Mouse (Mus musculus) liver, postnatal 0 days (tissue): Measurements from ENCODE around the gene Copz1. TPM values are rescaled to one million over a fixed set of nuclear protein-coding genes. Genes with fewer than 3 reads are reported as not detected.

ENCODE experiments used
- ATAC-seq: fragments of 200-750 bp; cut with Nextera tagmentation; 2 replicates; pipeline ENCODE4 v1.8.0; 2017; ENCODE audit warnings: mild to moderate bottlenecking, moderate library complexity
- DNase-seq: peaks from one replicate; pipeline ENCODE4 v3.0.0-alpha.2; 2016
- H3K27ac ChIP-seq: fragments of 300-500 bp; sonication (generic); 2 replicates; pipeline ENCODE4 v1.5.1; 2014; ENCODE audit warnings: antibody characterized with exemption, moderate library complexity, mild to moderate bottlenecking, low read depth
- H3K27me3 ChIP-seq: fragments of 300-500 bp; sonication (generic); 2 replicates; pipeline ENCODE4 v1.6.1; 2014; ENCODE audit warnings: low read length, control low read depth, mixed read lengths; ENCODE audit not compliant: insufficient read depth
- H3K36me3 ChIP-seq: fragments of 300-500 bp; sonication (generic); replicated peaks from 2 replicates; pipeline ENCODE4 v1.6.1; 2014; ENCODE audit warnings: mild to moderate bottlenecking, control low read depth, low read length, moderate library complexity, mixed read lengths; ENCODE audit not compliant: insufficient read depth
- H3K4me1 ChIP-seq: fragments of 300-500 bp; sonication (generic); 2 replicates; pipeline ENCODE4 v1.6.1; 2014; ENCODE audit warnings: antibody characterized with exemption, mild to moderate bottlenecking, control low read depth; ENCODE audit not compliant: insufficient read depth
- H3K4me2 ChIP-seq: fragments of 300-500 bp; sonication (generic); 2 replicates; pipeline ENCODE4 v1.6.1; 2014; ENCODE audit warnings: low read depth, mild to moderate bottlenecking, low read length, moderate library complexity, mixed read lengths
- H3K4me3 ChIP-seq: fragments of 300-500 bp; sonication (generic); 2 replicates; pipeline ENCODE4 v1.5.1; 2014; ENCODE audit warnings: low read depth, low read length
- H3K9ac ChIP-seq: fragments of 300-500 bp; sonication (generic); replicated peaks from 2 replicates; pipeline ENCODE4 v1.6.1; 2014; ENCODE audit warnings: mild to moderate bottlenecking, moderate library complexity
- H3K9me3 ChIP-seq: fragments of 300-500 bp; sonication (generic); 2 replicates; pipeline ENCODE4 v1.6.1; 2016; ENCODE audit warnings: mild to moderate bottlenecking, control low read depth, low read length, mixed read lengths
- CTCF ChIP-seq: sonication (generic); IDR thresholded peaks from 2 replicates; pipeline ENCODE4 v1.5.1; 2016; ENCODE audit warnings: antibody characterized with exemption, low read depth
- EP300 ChIP-seq: IDR thresholded peaks from 2 replicates; pipeline ENCODE4 v1.6.1; 2016; ENCODE audit warnings: antibody characterized with exemption, low read depth, mild to moderate bottlenecking
- WGBS: fragments of 180-500 bp; shearing (Covaris S2); extraction: QIAGEN DNeasy Blood & Tissue Kit; methylation state at CpG from one replicate; pipeline ENCODE4 v1.1.7; 2014; ENCODE audit not compliant: insufficient replicate concordance; 5-methylcytosine and 5-hydroxymethylcytosine counted together
- polyA plus RNA-seq: library from polyadenylated mRNA; unstranded; fragments of >200 nt; fragmentation: Nextera tagmentation; extraction: Ambion mirVana; gene quantifications from 2 replicates; pipeline ENCODE4 v1.2.1, GENCODE M21; 2015

The Copz1 gene
- polyA plus RNA-seq, 1 experiment from 2014 or later: 121 TPM

GRCm38 (mm10) chr15:103294649-103295048, 22.1 kb downstream of the Copz1 start:
- H3K4me3 ChIP-seq: no peak overlapping the region
- WGBS: 91% methylated on average over 2 of the region's 2 CpGs
- H3K27ac ChIP-seq: no peak overlapping the region
- DNase-seq: no peak
- no peak overlapping the region for H3K4me2 ChIP-seq
- ATAC-seq: no peak
- H3K36me3 ChIP-seq: peaks cover 76% of the 10 kb centered on the region
- H3K9ac ChIP-seq: no peak overlapping the region
- H3K4me1 ChIP-seq: no peaks in the 10 kb centered on the region
- H3K9me3 ChIP-seq: no peaks in the 10 kb centered on the region
- no peaks in the 10 kb centered on the region for H3K27me3 ChIP-seq
- TF ChIP-seq EP300: no peak
- TF ChIP-seq CTCF: no peak

- Histone ChIP-seq H3K27me3 (no peaks in the 10 kb centered on the region), H3K27ac (no peak overlapping the region), H3K36me3 (peaks cover 66% of the 10 kb centered on the region), H3K9ac (no peak overlapping the region), H3K9me3 (no peaks in the 10 kb centered on the region), H3K4me2 (no peak overlapping the region), H3K4me3 (no peak overlapping the region), H3K4me1 (no peaks in the 10 kb centered on the region)
- no peak for ATAC-seq
- TF ChIP-seq CTCF (no peak), EP300 (no peak)
- no peak for DNase-seq
- WGBS: 36% methylated on average over 5 of the region's 5 CpGs
These were observed 23.3 kb downstream of the Copz1 start for GRCm38 (mm10) chr15:103295851-103296250.

- no peak for TF ChIP-seq EP300
- no peak for TF ChIP-seq CTCF
- no peaks in the 10 kb centered on the region for H3K27me3 ChIP-seq
- no peak overlapping the region for H3K4me3 ChIP-seq
- DNase-seq: no peak
- no peak for ATAC-seq
- H3K27ac ChIP-seq: no peak overlapping the region
- H3K9ac ChIP-seq: no peak overlapping the region
- no peaks in the 10 kb centered on the region for H3K4me1 ChIP-seq
- 83% methylated on average over 6 of the region's 6 CpGs for WGBS
- H3K4me2 ChIP-seq: no peak overlapping the region
- no peaks in the 10 kb centered on the region for H3K9me3 ChIP-seq
- peaks cover 52% of the 10 kb centered on the region for H3K36me3 ChIP-seq
These were observed 24.8 kb downstream of the Copz1 start for GRCm38 (mm10) chr15:103297313-103297712.

- ATAC-seq: no peak
- Histone ChIP-seq H3K4me3 (no peak overlapping the region), H3K9me3 (no peaks in the 10 kb centered on the region), H3K27me3 (no peaks in the 10 kb centered on the region), H3K9ac (no peak overlapping the region), H3K4me2 (no peak overlapping the region), H3K4me1 (peaks cover 4% of the 10 kb centered on the region; the same call in 1 of the 2 replicates), H3K27ac (no peak overlapping the region), H3K36me3 (peaks cover 45% of the 10 kb centered on the region)
- no peak for DNase-seq
- TF ChIP-seq EP300: no peak
- TF ChIP-seq CTCF: no peak
- 86% methylated on average over 3 of the region's 3 CpGs for WGBS
These were observed 25.5 kb downstream of the Copz1 start for GRCm38 (mm10) chr15:103298026-103298425.

GRCm38 (mm10) chr15:103298861-103299616, 26.5 kb downstream of the Copz1 start:
- WGBS: 81% methylated on average over 5 of the region's 5 CpGs
- Histone ChIP-seq H3K36me3 (peaks cover 37% of the 10 kb centered on the region), H3K27ac (no peak overlapping the region)

GRCm38 (mm10) chr15:103299644-103300043, 27.1 kb downstream of the Copz1 start:
- Histone ChIP-seq H3K27me3 (no peaks in the 10 kb centered on the region), H3K36me3 (peaks cover 35% of the 10 kb centered on the region), H3K4me1 (peaks cover 14% of the 10 kb centered on the region), H3K9me3 (no peaks in the 10 kb centered on the region), H3K9ac (no peak overlapping the region), H3K27ac (no peak overlapping the region), H3K4me3 (no peak overlapping the region), H3K4me2 (no peak overlapping the region)
- DNase-seq: no peak
- TF ChIP-seq CTCF (no peak), EP300 (no peak)
- 69% methylated on average over 8 of the region's 8 CpGs for WGBS
- no peak for ATAC-seq

More at GRCm38 (mm10) chr15:103298861-103299616, 26.5 kb downstream of the Copz1 start:
- Histone ChIP-seq H3K4me1 (peaks cover 8% of the 10 kb centered on the region), H3K4me2 (no peak overlapping the region), H3K9me3 (no peaks in the 10 kb centered on the region), H3K9ac (no peak overlapping the region), H3K4me3 (no peak overlapping the region), H3K27me3 (no peaks in the 10 kb centered on the region)
- DNase-seq (no peak), ATAC-seq (no peak)
- TF ChIP-seq CTCF (no peak), EP300 (no peak)
